Mouse (Mus musculus): ENCODE results near the gene Camkmt. TPM values are rescaled to one million over a fixed set of nuclear protein-coding genes. Genes with fewer than 3 reads are reported as not detected.
A peak's percentile ranks its signal among the peaks of the same experiment; 100 is the strongest.

Gene Camkmt
- polyA plus RNA-seq, 1 experiment from 2014 or later: 20.2 TPM

GRCm38 (mm10) chr17:85393891-85394321 is 303.6 kb downstream of the Camkmt start:
- ATAC-seq: peak; percentile 76
- Histone ChIP-seq H3K36me3 (ENCODE audit: control insufficient read depth, insufficient read depth) (no peaks in the 10 kb centered on the region), H3K4me3 (replicated peaks; ENCODE audit: low read length) (0 out of 2 replicates have a peak overlapping the region, but pooled peaks have one; percentile 15), H3K4me2 (ENCODE audit: low read length) (peak overlapping the region; percentile 46), H3K27ac (ENCODE audit: low read length) (peak overlapping the region; percentile 37; the same call in 1 of the 2 replicates), H3K4me1 (replicated peaks; ENCODE audit: control insufficient read depth, insufficient read depth, low read length) (peaks cover 36% of the 10 kb centered on the region), H3K9ac (replicated peaks; ENCODE audit: low read depth, low read length) (no peak overlapping the region), H3K27me3 (replicated peaks; ENCODE audit: control insufficient read depth, insufficient read depth, low read length) (peaks cover 6% of the 10 kb centered on the region), H3K9me3 (ENCODE audit: control insufficient read depth, low read length) (no peaks in the 10 kb centered on the region)
- WGBS: 5% methylated on average over 7 of the region's 7 CpGs

GRCm38 (mm10) chr17:85395502-85395901 is 305.1 kb downstream of the Camkmt start:
- H3K4me1 ChIP-seq (replicated peaks; ENCODE audit: control insufficient read depth, insufficient read depth, low read length): peaks cover 36% of the 10 kb centered on the region
- no peaks in the 10 kb centered on the region for H3K9me3 ChIP-seq (ENCODE audit: control insufficient read depth, low read length)
- H3K9ac ChIP-seq (replicated peaks; ENCODE audit: low read depth, low read length): no peak overlapping the region
- H3K27me3 ChIP-seq (replicated peaks; ENCODE audit: control insufficient read depth, insufficient read depth, low read length): peaks cover 6% of the 10 kb centered on the region
- peak; percentile 58; the same call in 1 of the 2 replicates for ATAC-seq
- no peaks in the 10 kb centered on the region for H3K36me3 ChIP-seq (ENCODE audit: control insufficient read depth, insufficient read depth)
- WGBS: 26% methylated on average over 5 of the region's 5 CpGs
- H3K4me2 ChIP-seq (ENCODE audit: low read length): no peak overlapping the region; the same call in none of the 2 replicates
- peak overlapping the region; percentile 3; the same call in 1 of the 2 replicates for H3K27ac ChIP-seq (ENCODE audit: low read length)
- no peak overlapping the region for H3K4me3 ChIP-seq (replicated peaks; ENCODE audit: low read length)

GRCm38 (mm10) chr17:85400751-85401150 is 310.4 kb downstream of the Camkmt start:
- no peak for ATAC-seq
- Histone ChIP-seq H3K27ac (ENCODE audit: low read length) (no peak overlapping the region), H3K9me3 (ENCODE audit: control insufficient read depth, low read length) (no peaks in the 10 kb centered on the region), H3K4me2 (ENCODE audit: low read length) (no peak overlapping the region), H3K4me1 (replicated peaks; ENCODE audit: control insufficient read depth, insufficient read depth, low read length) (peaks cover 9% of the 10 kb centered on the region), H3K27me3 (replicated peaks; ENCODE audit: control insufficient read depth, insufficient read depth, low read length) (peaks cover 6% of the 10 kb centered on the region; the same call in 1 of the 2 replicates), H3K36me3 (ENCODE audit: control insufficient read depth, insufficient read depth) (no peaks in the 10 kb centered on the region), H3K9ac (replicated peaks; ENCODE audit: low read depth, low read length) (no peak overlapping the region), H3K4me3 (replicated peaks; ENCODE audit: low read length) (no peak overlapping the region)
- 52% methylated on average over 4 of the region's 4 CpGs for WGBS

GRCm38 (mm10) chr17:85405161-85405560 is 314.8 kb downstream of the Camkmt start:
- Histone ChIP-seq H3K36me3 (ENCODE audit: control insufficient read depth, insufficient read depth) (no peaks in the 10 kb centered on the region), H3K27ac (ENCODE audit: low read length) (no peak overlapping the region), H3K9ac (replicated peaks; ENCODE audit: low read depth, low read length) (no peak overlapping the region), H3K4me2 (ENCODE audit: low read length) (no peak overlapping the region), H3K4me1 (replicated peaks; ENCODE audit: control insufficient read depth, insufficient read depth, low read length) (no peaks in the 10 kb centered on the region), H3K9me3 (ENCODE audit: control insufficient read depth, low read length) (no peaks in the 10 kb centered on the region), H3K4me3 (replicated peaks; ENCODE audit: low read length) (no peak overlapping the region), H3K27me3 (replicated peaks; ENCODE audit: control insufficient read depth, insufficient read depth, low read length) (peaks cover 3% of the 10 kb centered on the region; the same call in 1 of the 2 replicates)
- ATAC-seq: no peak
- 78% methylated on average over 5 of the region's 5 CpGs for whole genome bisulfite sequencing

GRCm38 (mm10) chr17:85406195-85406594 is 315.8 kb downstream of the Camkmt start:
- Histone ChIP-seq H3K27ac (ENCODE audit: low read length) (no peak overlapping the region), H3K36me3 (ENCODE audit: control insufficient read depth, insufficient read depth) (no peaks in the 10 kb centered on the region), H3K4me1 (replicated peaks; ENCODE audit: control insufficient read depth, insufficient read depth, low read length) (no peaks in the 10 kb centered on the region), H3K9ac (replicated peaks; ENCODE audit: low read depth, low read length) (no peak overlapping the region), H3K4me2 (ENCODE audit: low read length) (no peak overlapping the region), H3K4me3 (replicated peaks; ENCODE audit: low read length) (no peak overlapping the region), H3K27me3 (replicated peaks; ENCODE audit: control insufficient read depth, insufficient read depth, low read length) (peaks cover 3% of the 10 kb centered on the region; the same call in 1 of the 2 replicates), H3K9me3 (ENCODE audit: control insufficient read depth, low read length) (no peaks in the 10 kb centered on the region)
- 76% methylated on average over 10 of the region's 10 CpGs for WGBS
- ATAC-seq: no peak

- H3K27ac ChIP-seq (ENCODE audit: low read length): no peak overlapping the region
- no peak overlapping the region for H3K9ac ChIP-seq (replicated peaks; ENCODE audit: low read depth, low read length)
- no peak overlapping the region for H3K4me3 ChIP-seq (replicated peaks; ENCODE audit: low read length)
- no peaks in the 10 kb centered on the region for H3K4me1 ChIP-seq (replicated peaks; ENCODE audit: control insufficient read depth, insufficient read depth, low read length)
- no peaks in the 10 kb centered on the region for H3K36me3 ChIP-seq (ENCODE audit: control insufficient read depth, insufficient read depth)
- WGBS: 88% methylated on average over 7 of the region's 7 CpGs
- no peak overlapping the region for H3K4me2 ChIP-seq (ENCODE audit: low read length)
- H3K27me3 ChIP-seq (replicated peaks; ENCODE audit: control insufficient read depth, insufficient read depth, low read length): no peaks in the 10 kb centered on the region
- no peak for ATAC-seq
- H3K9me3 ChIP-seq (ENCODE audit: control insufficient read depth, low read length): no peaks in the 10 kb centered on the region
Observed at GRCm38 (mm10) chr17:85428831-85429230, 338.5 kb downstream of the Camkmt start.

- Histone ChIP-seq H3K36me3 (ENCODE audit: control insufficient read depth, insufficient read depth) (no peaks in the 10 kb centered on the region), H3K4me2 (ENCODE audit: low read length) (no peak overlapping the region), H3K9me3 (ENCODE audit: control insufficient read depth, low read length) (no peaks in the 10 kb centered on the region), H3K4me3 (replicated peaks; ENCODE audit: low read length) (no peak overlapping the region), H3K27me3 (replicated peaks; ENCODE audit: control insufficient read depth, insufficient read depth, low read length) (no peaks in the 10 kb centered on the region), H3K4me1 (replicated peaks; ENCODE audit: control insufficient read depth, insufficient read depth, low read length) (no peaks in the 10 kb centered on the region), H3K9ac (replicated peaks; ENCODE audit: low read depth, low read length) (no peak overlapping the region), H3K27ac (ENCODE audit: low read length) (no peak overlapping the region)
- WGBS: 38% methylated on average over 8 of the region's 8 CpGs
- no peak for ATAC-seq
Observed at GRCm38 (mm10) chr17:85432923-85433322, 342.6 kb downstream of the Camkmt start.

GRCm38 (mm10) chr17:85443036-85443435 is 352.7 kb downstream of the Camkmt start:
- Histone ChIP-seq H3K27me3 (replicated peaks; ENCODE audit: control insufficient read depth, insufficient read depth, low read length) (no peaks in the 10 kb centered on the region), H3K9me3 (ENCODE audit: control insufficient read depth, low read length) (no peaks in the 10 kb centered on the region), H3K4me1 (replicated peaks; ENCODE audit: control insufficient read depth, insufficient read depth, low read length) (no peaks in the 10 kb centered on the region), H3K4me3 (replicated peaks; ENCODE audit: low read length) (no peak overlapping the region), H3K27ac (ENCODE audit: low read length) (no peak overlapping the region), H3K9ac (replicated peaks; ENCODE audit: low read depth, low read length) (no peak overlapping the region), H3K36me3 (ENCODE audit: control insufficient read depth, insufficient read depth) (no peaks in the 10 kb centered on the region), H3K4me2 (ENCODE audit: low read length) (no peak overlapping the region)
- no peak for ATAC-seq
- 87% methylated on average over 8 of the region's 8 CpGs for WGBS

- no peaks in the 10 kb centered on the region for H3K36me3 ChIP-seq (ENCODE audit: control insufficient read depth, insufficient read depth)
- peak overlapping the region; percentile 37; the same call in 1 of the 2 replicates for H3K27ac ChIP-seq (ENCODE audit: low read length)
- H3K9me3 ChIP-seq (ENCODE audit: control insufficient read depth, low read length): no peaks in the 10 kb centered on the region
- peaks cover 46% of the 10 kb centered on the region for H3K27me3 ChIP-seq (replicated peaks; ENCODE audit: control insufficient read depth, insufficient read depth, low read length)
- H3K9ac ChIP-seq (replicated peaks; ENCODE audit: low read depth, low read length): 0 out of 2 replicates have a peak overlapping the region, but pooled peaks have one; percentile 23
- peak; percentile 84 for ATAC-seq
- H3K4me3 ChIP-seq (replicated peaks; ENCODE audit: low read length): peak overlapping the region; percentile 2
- H3K4me2 ChIP-seq (ENCODE audit: low read length): peak overlapping the region; percentile 39
- H3K4me1 ChIP-seq (replicated peaks; ENCODE audit: control insufficient read depth, insufficient read depth, low read length): peaks cover 16% of the 10 kb centered on the region
- WGBS: 2% methylated on average over 23 of the region's 23 CpGs
Observed at GRCm38 (mm10) chr17:85454419-85454983, 364.1 kb downstream of the Camkmt start.
